Mouse (Mus musculus): ENCODE data around the gene Klrb1b.
"Not testable (repeated sequence)": the region's sequence is repeated elsewhere in the genome, so short reads cannot be mapped to it uniquely, and the experiment has no call there.

The Klrb1b gene

GRCm38 (mm10) chr6:128799144-128799895, 26.8 kb downstream of the Klrb1b start:
- not testable (repeated sequence) for DNase-seq (ENCODE audit: low read depth)

GRCm38 (mm10) chr6:128798772-128799143, 27.4 kb downstream of the Klrb1b start:
- DNase-seq (ENCODE audit: low read depth), result not testable (repeated sequence)

DNA sequence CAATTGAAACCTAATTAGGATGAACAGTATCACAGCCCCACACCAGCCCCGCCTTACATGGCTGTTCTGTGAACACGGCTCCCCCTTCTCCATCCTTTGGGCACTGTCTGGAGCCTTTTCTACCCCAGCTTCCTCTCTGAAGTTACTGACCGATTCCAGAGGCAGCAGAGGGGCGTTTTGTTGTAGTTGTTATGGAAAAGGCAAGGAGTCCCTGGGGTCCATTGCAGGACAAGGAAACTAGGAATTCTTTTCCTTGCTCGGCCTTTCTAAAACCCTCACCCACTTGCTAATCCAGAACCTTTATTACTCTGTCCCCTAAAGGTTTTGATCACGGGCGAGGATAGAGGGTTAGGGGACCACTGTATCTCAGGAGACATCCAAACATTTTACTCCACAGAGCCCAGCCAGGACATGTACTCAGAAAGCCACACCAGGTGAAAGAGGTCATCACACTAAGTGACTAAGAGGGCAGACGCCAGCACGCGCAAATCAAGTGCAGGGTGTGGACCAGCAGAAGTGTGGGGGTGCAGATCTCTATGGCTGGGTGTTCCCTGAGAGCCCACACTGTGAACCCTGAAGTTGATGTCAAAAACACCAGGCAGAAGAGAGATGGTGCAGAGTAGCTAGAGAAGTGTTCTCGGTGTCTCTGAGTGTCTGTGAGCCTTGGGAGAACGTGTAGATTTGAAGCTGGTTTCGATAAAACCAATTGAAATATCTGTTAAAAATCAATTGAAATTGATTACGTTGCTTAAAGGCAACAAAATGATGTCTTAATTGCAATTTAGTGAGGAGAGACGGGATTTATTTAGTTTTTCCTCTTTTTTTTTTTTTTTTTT, 28.0 kb downstream of the Klrb1b start:
- DNase-seq (ENCODE audit: low read depth), result no peak

GRCm38 (mm10) chr6:128797185-128797905, 28.8 kb downstream of the Klrb1b start:
- no peak for DNase-seq (ENCODE audit: low read depth)

- no peak for DNase-seq (ENCODE audit: low read depth)
Measured at GRCm38 (mm10) chr6:128796321-128796955, 29.7 kb downstream of the Klrb1b start.

DNA sequence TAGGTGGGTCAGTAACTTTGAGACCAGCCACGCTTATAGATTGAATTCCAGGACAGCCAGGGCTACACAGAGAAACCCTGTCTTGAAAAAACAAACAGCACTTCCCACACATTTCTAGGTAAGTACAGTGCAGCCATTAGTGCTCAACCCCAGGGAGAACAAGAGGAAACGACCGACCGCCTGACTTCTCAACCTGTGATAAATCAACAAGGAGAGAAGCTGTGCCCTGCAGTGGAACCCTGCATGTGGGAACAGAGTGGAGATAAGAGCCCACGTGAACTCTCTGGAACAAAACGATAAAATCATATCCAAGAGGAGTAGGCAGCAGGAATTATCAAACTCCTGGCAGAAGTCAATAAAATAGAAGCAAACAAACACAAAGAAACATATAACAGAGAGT, 32.4 kb downstream of the Klrb1b start:
- no peak for DNase-seq (ENCODE audit: low read depth)

DNA sequence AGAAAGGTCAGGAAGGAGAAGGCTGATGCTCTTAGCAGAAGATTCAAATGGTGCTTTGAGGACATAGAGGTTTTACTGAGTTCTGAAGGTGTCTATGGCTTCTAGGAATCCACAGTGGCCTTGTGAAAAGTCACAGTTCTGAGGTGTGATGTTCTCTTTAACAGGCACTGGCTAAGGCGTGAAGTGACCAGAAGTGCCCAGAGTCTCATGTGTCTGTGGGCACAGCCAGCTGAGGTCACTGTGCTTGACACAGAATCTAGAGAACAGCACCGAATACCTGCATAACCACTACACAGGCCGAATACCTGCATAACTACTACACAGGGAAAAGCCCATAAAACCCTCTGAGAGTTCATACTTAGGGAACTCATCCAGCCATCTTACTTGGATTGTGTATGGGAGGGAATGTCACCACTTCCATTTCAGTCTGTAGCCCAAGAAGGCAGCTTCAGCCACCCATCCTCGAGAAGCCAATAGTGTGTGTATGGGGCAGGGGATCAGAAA, 35.6 kb downstream of the Klrb1b start:
- DNase-seq (ENCODE audit: low read depth), result not testable (repeated sequence)

DNA sequence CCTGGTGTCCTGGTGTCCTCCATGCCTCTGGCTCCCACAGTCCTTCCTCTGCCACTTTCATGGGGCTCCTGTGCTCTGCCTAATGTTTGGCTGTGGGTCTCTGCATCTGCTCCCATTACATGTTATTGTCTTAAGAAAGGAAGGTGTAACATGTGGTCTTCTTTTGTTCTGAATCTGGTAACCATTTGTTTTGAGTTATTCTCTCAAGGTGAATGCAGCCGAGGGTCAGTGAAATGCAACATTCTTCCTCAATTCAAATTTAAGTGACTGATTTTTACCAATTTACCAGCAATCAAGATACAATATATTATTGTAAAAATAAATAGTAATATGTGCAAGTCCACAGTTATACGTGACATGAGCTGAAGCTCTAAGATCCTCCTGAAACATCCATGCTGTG, 37.0 kb downstream of the Klrb1b start, which contains the start of gene Klrb1c:
Gene Klrb1c (minus strand): TSS at position 101 of the 400 bp plus-strand sequence.
- DNase-seq (ENCODE audit: low read depth), result no peak

DNA sequence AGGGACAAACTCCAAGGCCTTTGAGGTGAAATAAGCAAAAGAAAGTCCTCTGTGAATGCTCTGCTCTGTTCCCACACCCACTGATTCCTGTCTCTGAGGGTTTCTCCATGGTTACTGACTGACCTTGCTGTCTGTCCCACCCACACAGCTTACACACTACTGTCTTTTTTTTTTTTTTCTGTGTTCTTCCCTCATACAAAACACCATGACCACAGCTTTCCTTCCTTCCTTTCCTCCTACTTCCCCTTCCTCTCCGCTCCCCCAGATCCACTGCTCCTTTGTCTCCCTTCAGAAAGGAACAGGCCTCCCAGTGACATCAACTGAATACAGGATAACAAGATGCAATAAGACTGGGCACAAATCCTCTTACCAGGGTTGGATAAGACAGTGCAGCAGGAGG, 37.6 kb downstream of the Klrb1b start:
- DNase-seq (ENCODE audit: low read depth), result no peak

- not testable (repeated sequence) for DNase-seq (ENCODE audit: low read depth)
Measured at GRCm38 (mm10) chr6:128786396-128786795, 39.7 kb downstream of the Klrb1b start.

DNA sequence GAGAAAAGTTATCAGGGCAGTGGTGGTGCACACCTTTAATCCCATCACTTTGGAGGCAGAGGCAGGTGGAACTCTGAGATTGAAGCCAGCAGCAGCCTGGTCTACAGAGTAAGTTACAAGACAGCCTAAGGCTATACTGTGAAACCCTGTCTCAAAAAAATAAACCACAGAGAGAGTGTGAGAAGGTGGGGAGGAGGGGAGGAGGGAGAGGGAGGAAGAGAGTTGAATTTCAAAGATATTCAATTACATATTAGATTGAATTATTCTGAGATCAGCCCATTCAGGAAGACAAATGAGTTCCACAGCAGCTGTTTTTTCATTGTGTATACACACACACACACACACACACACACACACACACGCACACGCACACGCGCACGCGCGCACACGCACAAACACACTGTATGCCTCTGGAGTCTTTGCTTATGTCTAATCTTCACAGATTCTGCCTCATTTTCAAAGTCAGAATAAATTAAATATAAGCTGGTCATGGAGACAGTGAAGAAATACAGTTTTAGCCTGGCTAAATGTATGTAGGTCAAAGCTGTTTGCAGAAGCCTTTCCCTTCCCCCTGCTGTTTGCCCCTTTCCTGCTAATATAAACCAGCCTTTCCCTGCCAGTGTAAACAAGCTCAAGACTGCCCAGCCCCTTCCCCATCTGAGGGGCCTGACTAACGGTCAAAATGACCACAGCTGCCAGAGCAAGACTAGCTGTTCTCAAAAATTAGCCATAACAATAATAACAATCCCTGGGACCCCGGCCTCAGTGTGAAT, 56.5 kb downstream of the Klrb1b start:
- no peak for DNase-seq (ENCODE audit: low read depth)

DNA sequence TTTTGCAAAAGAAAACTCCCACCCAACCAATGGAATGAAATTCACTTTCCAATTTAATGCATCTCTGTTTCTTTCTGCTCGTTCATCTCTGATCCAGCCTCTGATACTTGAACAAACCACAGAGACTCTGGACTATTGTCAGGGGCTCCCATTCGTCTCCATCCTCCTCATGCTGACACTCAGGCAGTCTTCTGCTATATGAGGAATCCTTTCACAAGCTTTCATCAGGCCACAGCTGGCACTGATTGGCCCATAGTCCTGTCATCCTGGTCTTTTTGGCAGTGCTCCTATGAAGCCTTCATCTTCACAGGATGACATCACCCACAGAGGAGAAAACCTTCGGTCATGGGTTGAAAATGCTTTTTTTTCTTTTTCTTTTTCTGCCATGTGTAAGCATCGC, 58.1 kb downstream of the Klrb1b start:
- DNase-seq (ENCODE audit: low read depth), result no peak

GRCm38 (mm10) chr6:128766486-128767254, 59.5 kb downstream of the Klrb1b start:
- peak; percentile 46 for DNase-seq (ENCODE audit: low read depth)

- no peak for DNase-seq (ENCODE audit: low read depth)
Measured at GRCm38 (mm10) chr6:128765211-128765610, 60.9 kb downstream of the Klrb1b start.

DNA sequence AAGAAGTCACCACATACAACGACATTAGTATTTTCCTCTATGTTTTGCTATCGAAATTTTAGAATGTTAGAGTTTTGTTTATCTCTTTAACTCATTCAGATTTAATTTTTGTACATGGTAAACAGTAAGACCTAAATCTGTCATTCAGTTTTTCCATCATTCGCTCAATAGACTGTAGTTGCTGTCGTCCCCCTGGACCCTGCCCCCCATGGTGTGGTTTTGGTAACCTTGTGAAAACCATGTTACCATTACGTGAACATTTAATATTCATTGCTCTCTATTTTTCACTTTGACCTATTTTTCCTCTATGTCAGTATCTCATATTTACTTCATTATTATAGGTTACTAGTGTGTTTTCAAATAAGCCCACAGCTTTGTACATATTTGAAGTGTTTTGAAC, 61.5 kb downstream of the Klrb1b start:
- peak; percentile 9 for DNase-seq (ENCODE audit: low read depth)

DNA sequence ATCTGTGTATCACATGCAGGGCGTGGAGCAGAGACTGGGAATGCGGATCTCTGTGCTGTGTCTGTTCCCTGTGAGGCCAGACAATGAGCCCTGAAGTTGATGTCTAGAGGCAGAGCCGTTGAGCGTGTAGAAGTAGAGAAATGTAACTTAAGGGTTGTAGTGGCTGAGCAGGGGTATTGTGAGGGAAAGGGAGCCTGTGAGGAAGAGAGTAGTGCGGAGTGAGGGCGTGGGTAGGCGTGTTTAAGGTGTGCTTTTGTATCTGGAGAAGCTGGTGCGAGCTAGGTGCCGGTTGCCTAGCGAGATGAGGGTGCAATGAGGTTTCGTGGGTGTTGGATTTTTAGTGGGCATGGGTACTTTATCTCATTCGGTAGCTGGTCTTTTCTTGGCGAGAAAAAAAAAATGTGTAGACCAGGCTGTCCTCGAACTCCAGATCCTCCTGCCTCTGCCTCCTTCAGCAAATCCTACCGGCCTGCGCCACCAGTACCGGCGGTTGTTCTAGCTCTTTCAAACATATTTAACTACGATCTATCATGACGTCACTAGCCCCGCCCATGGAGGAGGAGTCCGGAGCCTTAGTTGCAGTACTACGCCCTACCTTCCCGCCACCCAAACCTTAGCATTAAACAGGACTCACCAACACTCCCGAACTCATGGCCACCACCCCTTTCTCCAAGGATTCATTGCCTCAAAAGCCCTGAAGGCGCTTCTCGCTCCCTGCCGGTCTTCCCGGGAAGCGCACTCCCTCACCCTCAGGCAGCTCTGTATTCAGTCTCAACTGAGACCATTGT, 62.2 kb downstream of the Klrb1b start:
- DNase-seq (ENCODE audit: low read depth), result peak; percentile 85

Measured in c-Kit-positive CD71-positive TER-119-negative erythroid progenitor cells, embryonic 14.5 days (primary cell).